Mouse (Mus musculus) brain, adult 10 weeks (tissue): Measurements from ENCODE around the gene Copb2. TPM values are rescaled to one million over a fixed set of nuclear protein-coding genes. Genes with fewer than 3 reads are reported as not detected.

Source experiments
- polyA plus RNA-seq: library from polyadenylated mRNA; stranded (reverse); fragments of 350-450 nt; fragmentation: Illumina TruSeq; extraction: RNeasy Lipid Tissue Mini Kit (QIAGEN cat#74804); gene quantifications from one replicate; pipeline ENCODE4 v1.2.3, GENCODE M21; 2015; ENCODE audit warnings: low read depth, low replicate concordance

Gene Copb2
- polyA plus RNA-seq: 69.4 TPM

DNA sequence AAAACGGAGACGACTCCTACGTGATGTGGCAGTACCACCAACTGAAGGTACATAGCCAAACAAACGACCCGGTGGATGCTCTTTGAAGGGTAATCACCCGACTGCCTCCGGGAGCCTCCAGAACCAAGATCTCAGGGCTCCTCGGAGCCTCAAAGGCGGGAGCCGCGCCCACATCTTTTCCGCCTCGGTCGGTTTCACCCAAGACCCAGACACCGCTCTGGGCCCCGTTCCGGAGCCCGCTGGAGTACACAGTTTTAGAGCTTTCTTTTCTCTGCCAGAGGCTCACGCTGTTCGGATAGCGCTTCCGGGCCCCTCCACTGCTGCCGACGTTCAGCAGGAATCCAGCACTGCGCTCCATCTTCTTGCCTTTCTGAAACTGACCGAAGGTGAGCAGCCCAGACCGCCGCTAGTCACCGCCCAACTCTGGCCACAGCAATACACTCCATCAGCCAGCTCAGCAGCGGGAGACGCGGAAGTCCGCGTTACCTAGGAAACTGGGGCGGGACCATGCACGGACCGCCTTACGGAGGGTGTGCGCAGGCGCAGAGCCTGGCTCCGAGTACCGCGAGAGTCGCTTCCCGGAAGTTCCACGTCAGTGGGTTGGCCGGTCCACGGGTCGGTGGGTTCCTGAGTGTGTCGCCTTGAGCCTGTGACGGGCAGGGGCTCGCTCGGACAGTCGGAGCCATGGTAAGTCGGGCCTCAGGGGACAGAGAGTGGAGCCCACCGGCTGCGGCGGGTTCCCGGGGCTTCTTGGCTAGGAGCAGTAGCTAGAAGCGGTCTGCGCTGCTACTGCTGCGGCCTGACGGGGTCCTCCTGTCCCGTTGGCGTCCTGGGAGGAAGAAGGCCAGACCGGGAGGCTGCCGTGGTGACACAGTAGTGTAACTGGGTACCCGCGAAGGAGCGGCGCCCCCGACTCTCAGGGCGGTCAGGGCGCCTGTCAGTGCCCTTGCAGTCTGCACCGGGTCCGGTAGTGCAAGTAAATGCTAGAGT lies at the start of gene Copb2:
TSS of gene Copb2 (plus strand) at position 585 of the 990 bp plus-strand sequence.

DNA sequence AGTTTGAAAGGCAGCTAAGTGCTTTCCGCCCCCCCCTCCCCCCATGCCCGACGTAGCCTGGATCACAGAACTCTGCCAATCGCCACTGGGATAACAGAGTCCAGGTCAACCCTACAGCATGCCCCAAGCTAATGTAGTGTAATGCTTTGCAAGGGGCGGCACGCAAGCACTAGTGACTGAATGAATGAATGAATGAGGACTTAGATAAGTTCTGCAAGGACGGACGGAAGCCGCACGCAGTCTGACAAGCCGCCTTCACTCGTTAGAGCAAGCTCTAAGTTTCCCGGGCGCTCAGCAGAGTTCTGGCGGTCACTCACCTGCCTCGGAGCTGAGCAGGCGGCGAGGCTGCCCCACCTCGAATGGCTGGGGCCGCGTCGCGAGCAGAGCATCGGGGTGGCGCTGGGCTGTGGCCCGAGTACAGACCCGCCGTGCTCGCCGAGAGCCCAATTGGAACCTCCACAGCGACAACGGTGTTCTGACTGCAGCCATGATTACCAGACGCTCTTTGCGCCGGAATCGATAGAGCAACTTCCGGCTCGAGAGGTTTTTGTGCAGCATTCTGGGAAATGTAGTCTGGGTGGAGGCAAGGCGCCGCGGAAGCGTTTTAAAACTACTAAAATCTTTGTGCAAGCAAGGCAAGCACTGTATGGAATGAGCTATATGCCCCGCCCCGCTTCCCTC lies 37.8 kb downstream of the Copb2 start, which contains the start of gene Mrps22:
TSS of gene Mrps22 (minus strand) at position 505 of the 681 bp plus-strand sequence.

Other genes starting within 250 kb of the Copb2 start
- 12.7 TPM for gene Rbp1, start 140.8 kb upstream of the Copb2 start, polyA plus RNA-seq
- gene Rbp2, start 77.6 kb upstream of the Copb2 start, polyA plus RNA-seq: not detected
- gene Mrps22, start 37.9 kb downstream of the Copb2 start, polyA plus RNA-seq: 47.9 TPM